Mouse (Mus musculus): ENCODE results near the gene Arl16. TPM values are rescaled to one million over a fixed set of nuclear protein-coding genes. Genes with fewer than 3 reads are reported as not detected.
A peak's percentile ranks its signal among the peaks of the same experiment; 100 is the strongest.

The Arl16 gene
- polyA plus RNA-seq, 1 experiment from 2014 or later, result 48.0 TPM

DNA sequence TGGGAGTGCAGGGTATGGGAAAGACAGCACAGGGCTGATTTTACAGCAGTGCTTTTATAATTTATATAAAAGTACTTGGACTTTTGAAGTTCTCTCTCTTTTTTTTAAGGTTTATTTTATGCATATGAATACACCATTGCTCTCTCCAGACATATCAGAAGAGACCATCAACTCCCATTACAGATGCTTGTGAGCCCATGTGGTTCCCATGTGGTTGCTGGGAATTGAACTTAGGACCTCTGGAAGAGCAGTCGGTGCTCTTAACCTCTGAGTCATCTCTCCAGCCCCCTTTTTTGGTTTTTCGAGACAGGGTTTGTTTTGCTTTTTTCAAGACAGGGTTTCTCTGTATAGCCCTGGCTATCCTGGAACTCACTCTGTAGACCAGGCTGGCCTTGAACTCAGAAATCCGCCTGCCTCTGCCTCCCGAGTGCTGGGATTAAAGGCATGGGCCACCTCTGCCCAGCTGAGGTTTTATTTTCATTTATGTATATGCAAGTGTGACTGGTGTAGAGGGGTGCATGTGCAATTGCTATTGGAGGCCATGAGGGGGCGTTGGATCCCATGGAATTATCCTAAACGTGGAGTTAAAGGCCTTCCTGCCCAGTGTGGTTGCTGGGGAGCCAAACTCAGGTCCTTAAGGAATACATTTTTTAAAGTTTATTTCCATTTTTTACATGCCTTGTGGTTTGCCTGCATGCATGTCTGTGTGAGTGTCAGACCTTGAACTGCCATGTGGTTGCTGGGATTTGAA lies 8.4 kb downstream of the Arl16 start:
- Histone ChIP-seq H3K9me3 (ENCODE audit: control insufficient read depth, low read length) (no peaks in the 10 kb centered on the region), H3K9ac (ENCODE audit: low read length) (peak overlapping the region; percentile 96), H3K4me1 (ENCODE audit: control insufficient read depth, insufficient read depth, low read length) (peaks cover 5% of the 10 kb centered on the region), H3K27ac (ENCODE audit: low read depth, low read length) (no peak overlapping the region), H3K36me3 (ENCODE audit: control insufficient read depth, insufficient read depth, low read length) (peaks cover 12% of the 10 kb centered on the region), H3K4me2 (peak overlapping the region; percentile 89), H3K27me3 (ENCODE audit: control insufficient read depth, insufficient read depth, low read length) (no peaks in the 10 kb centered on the region), H3K4me3 (ENCODE audit: low read depth, low read length) (peak overlapping the region; percentile 82)
- 71% methylated on average over 6 of the region's 6 CpGs for WGBS
- DNase-seq (ENCODE audit: low spot score, missing footprints) (no peak), ATAC-seq (ENCODE audit: low FRiP score) (no peak)

GRCm38 (mm10) chr11:120457772-120458751 lies 9.3 kb downstream of the Arl16 start, which contains the start of the genes Oxld1 and Ccdc137:
Gene Oxld1, minus strand, starts transcription at chr11:120458068.
Gene Ccdc137, plus strand, starts transcription at chr11:120458115.
- H3K27ac ChIP-seq (ENCODE audit: low read depth, low read length), result peak within 1 kb of the TSS; percentile 47; the same call in 1 of the 2 replicates
- H3K9me3 ChIP-seq (ENCODE audit: control insufficient read depth, low read length), result no peaks in the 10 kb centered on the region
- H3K9ac ChIP-seq (ENCODE audit: low read length), result peak within 1 kb of the TSS; percentile 96
- peak within 1 kb of the TSS; percentile 82 for H3K4me3 ChIP-seq (ENCODE audit: low read depth, low read length)
- peaks cover 12% of the 10 kb centered on the region for H3K36me3 ChIP-seq (ENCODE audit: control insufficient read depth, insufficient read depth, low read length)
- peaks cover 5% of the 10 kb centered on the region for H3K4me1 ChIP-seq (ENCODE audit: control insufficient read depth, insufficient read depth, low read length)
- H3K27me3 ChIP-seq (ENCODE audit: control insufficient read depth, insufficient read depth, low read length), result no peaks in the 10 kb centered on the region
- peak within 1 kb of the TSS; percentile 89 for H3K4me2 ChIP-seq
- peak; percentile 92 for ATAC-seq (ENCODE audit: low FRiP score)
- 5% methylated on average over 62 of the region's 62 CpGs for WGBS
- peak; percentile 96 for DNase-seq (ENCODE audit: low spot score, missing footprints)

- DNase-seq (ENCODE audit: low spot score, missing footprints) (no peak), ATAC-seq (ENCODE audit: low FRiP score) (no peak; the same call in 1 of the 2 replicates)
- 41% methylated on average over 14 of the region's 14 CpGs for WGBS
- Histone ChIP-seq H3K4me3 (ENCODE audit: low read depth, low read length) (peak overlapping the region; percentile 82), H3K27me3 (ENCODE audit: control insufficient read depth, insufficient read depth, low read length) (no peaks in the 10 kb centered on the region), H3K4me2 (peak overlapping the region; percentile 89), H3K27ac (ENCODE audit: low read depth, low read length) (peak overlapping the region; percentile 47; the same call in 1 of the 2 replicates), H3K4me1 (ENCODE audit: control insufficient read depth, insufficient read depth, low read length) (peaks cover 5% of the 10 kb centered on the region), H3K9ac (ENCODE audit: low read length) (peak overlapping the region; percentile 96), H3K36me3 (ENCODE audit: control insufficient read depth, insufficient read depth, low read length) (peaks cover 11% of the 10 kb centered on the region), H3K9me3 (ENCODE audit: control insufficient read depth, low read length) (no peaks in the 10 kb centered on the region)
These were observed 10.0 kb downstream of the Arl16 start for GRCm38 (mm10) chr11:120457370-120457769.

- H3K4me1 ChIP-seq (ENCODE audit: control insufficient read depth, insufficient read depth, low read length), result peaks cover 5% of the 10 kb centered on the region
- no peak overlapping the region for H3K27ac ChIP-seq (ENCODE audit: low read depth, low read length)
- DNase-seq (ENCODE audit: low spot score, missing footprints) (no peak), ATAC-seq (ENCODE audit: low FRiP score) (no peak)
- no peak overlapping the region for H3K4me3 ChIP-seq (ENCODE audit: low read depth, low read length)
- no peak overlapping the region for H3K4me2 ChIP-seq
- no peak overlapping the region for H3K9ac ChIP-seq (ENCODE audit: low read length)
- H3K36me3 ChIP-seq (ENCODE audit: control insufficient read depth, insufficient read depth, low read length), result 0 out of 2 replicates have a peak, but pooled peaks cover 4% of the 10 kb centered on the region
- WGBS, result 94% methylated on average over 7 of the region's 7 CpGs
- H3K27me3 ChIP-seq (ENCODE audit: control insufficient read depth, insufficient read depth, low read length), result no peaks in the 10 kb centered on the region
- no peaks in the 10 kb centered on the region for H3K9me3 ChIP-seq (ENCODE audit: control insufficient read depth, low read length)
These were observed 12.0 kb downstream of the Arl16 start for GRCm38 (mm10) chr11:120455413-120455812.

DNA sequence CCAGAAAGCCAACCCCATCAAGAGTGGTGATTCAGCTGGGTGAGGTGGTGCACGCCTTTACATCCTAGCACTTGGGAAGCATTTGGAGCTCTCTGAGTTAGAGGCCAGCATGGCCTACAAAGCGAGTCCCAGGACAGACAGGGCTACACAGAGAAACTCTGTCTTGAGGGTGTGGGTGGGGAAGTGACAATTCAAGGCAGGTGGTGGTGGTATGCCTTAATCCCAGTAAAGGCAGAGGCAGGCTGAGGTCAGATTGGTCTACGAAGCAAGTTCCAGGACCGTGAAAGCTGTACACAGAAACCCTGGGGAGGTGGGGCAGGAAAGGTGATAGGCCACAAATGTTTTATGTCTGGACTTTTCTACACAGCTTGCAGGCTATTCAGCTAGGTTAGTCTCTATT lies 12.4 kb downstream of the Arl16 start:
- ATAC-seq (ENCODE audit: low FRiP score) (no peak), DNase-seq (ENCODE audit: low spot score, missing footprints) (no peak)
- H3K9me3 ChIP-seq (ENCODE audit: control insufficient read depth, low read length), result no peaks in the 10 kb centered on the region
- peaks cover 5% of the 10 kb centered on the region for H3K4me1 ChIP-seq (ENCODE audit: control insufficient read depth, insufficient read depth, low read length)
- H3K27ac ChIP-seq (ENCODE audit: low read depth, low read length), result no peak overlapping the region
- no peaks in the 10 kb centered on the region for H3K27me3 ChIP-seq (ENCODE audit: control insufficient read depth, insufficient read depth, low read length)
- no peak overlapping the region for H3K4me2 ChIP-seq
- no peak overlapping the region for H3K9ac ChIP-seq (ENCODE audit: low read length)
- 0 out of 2 replicates have a peak, but pooled peaks cover 4% of the 10 kb centered on the region for H3K36me3 ChIP-seq (ENCODE audit: control insufficient read depth, insufficient read depth, low read length)
- no peak overlapping the region for H3K4me3 ChIP-seq (ENCODE audit: low read depth, low read length)
- WGBS, result 89% methylated on average over 4 of the region's 4 CpGs

DNA sequence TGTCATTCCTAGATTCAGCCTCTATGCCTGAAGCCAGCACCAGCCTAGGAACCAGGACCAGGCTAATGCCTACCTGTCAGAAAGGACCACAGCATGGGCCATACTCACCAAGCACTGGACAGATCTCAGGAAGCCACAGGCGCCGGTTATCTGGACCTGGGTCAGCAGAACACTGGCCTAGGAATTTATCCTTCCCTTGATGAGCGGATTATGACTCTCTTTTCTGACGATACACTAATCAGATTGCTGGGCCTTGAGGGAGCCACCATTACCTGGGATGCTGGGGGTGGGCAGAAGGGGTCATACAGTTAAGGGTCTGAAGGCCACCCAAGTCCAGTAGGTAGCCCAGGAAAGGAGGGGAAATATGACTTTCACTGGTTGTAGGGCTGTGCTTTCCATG lies 14.1 kb downstream of the Arl16 start, which contains the start of gene Pde6g:
TSS of gene Pde6g (minus strand) at position 195 of the 400 bp plus-strand sequence.
- 88% methylated on average over 4 of the region's 4 CpGs for WGBS
- Histone ChIP-seq H3K9ac (ENCODE audit: low read length) (no peak within 1 kb of the TSS; the same call in 1 of the 2 replicates), H3K27ac (ENCODE audit: low read depth, low read length) (no peak within 1 kb of the TSS), H3K36me3 (ENCODE audit: control insufficient read depth, insufficient read depth, low read length) (no peaks in the 10 kb centered on the region), H3K4me2 (no peak within 1 kb of the TSS), H3K27me3 (ENCODE audit: control insufficient read depth, insufficient read depth, low read length) (no peaks in the 10 kb centered on the region), H3K4me3 (ENCODE audit: low read depth, low read length) (no peak within 1 kb of the TSS), H3K9me3 (ENCODE audit: control insufficient read depth, low read length) (no peaks in the 10 kb centered on the region), H3K4me1 (ENCODE audit: control insufficient read depth, insufficient read depth, low read length) (no peaks in the 10 kb centered on the region)
- no peak for ATAC-seq (ENCODE audit: low FRiP score)
- no peak for DNase-seq (ENCODE audit: low spot score, missing footprints)

DNA sequence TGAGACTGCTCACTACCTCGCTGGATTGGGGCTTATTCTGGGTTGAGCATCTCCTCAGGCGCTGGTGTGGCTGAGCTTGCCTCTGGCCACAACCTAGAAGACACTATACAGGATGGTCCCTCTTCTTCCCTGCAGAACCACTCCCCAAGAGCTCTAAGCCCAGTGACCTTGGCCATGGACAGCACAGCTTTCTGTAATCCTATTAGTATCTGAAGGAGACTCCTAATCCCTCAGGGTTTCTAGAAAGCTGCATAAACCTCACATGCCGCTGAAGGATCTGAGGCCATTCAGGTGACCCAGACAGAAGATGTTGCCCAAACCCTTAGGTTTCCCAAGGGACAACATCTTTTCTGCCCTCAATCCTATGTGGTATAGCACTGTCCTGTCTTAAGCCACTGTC lies 15.2 kb downstream of the Arl16 start:
- Histone ChIP-seq H3K4me2 (no peak overlapping the region), H3K27me3 (ENCODE audit: control insufficient read depth, insufficient read depth, low read length) (no peaks in the 10 kb centered on the region), H3K9ac (ENCODE audit: low read length) (no peak overlapping the region; the same call in 1 of the 2 replicates), H3K9me3 (ENCODE audit: control insufficient read depth, low read length) (no peaks in the 10 kb centered on the region), H3K4me3 (ENCODE audit: low read depth, low read length) (no peak overlapping the region), H3K4me1 (ENCODE audit: control insufficient read depth, insufficient read depth, low read length) (no peaks in the 10 kb centered on the region), H3K27ac (ENCODE audit: low read depth, low read length) (no peak overlapping the region), H3K36me3 (ENCODE audit: control insufficient read depth, insufficient read depth, low read length) (no peaks in the 10 kb centered on the region)
- DNase-seq (ENCODE audit: low spot score, missing footprints), result no peak
- 61% methylated on average over 3 of the region's 3 CpGs for WGBS
- no peak for ATAC-seq (ENCODE audit: low FRiP score)

DNA sequence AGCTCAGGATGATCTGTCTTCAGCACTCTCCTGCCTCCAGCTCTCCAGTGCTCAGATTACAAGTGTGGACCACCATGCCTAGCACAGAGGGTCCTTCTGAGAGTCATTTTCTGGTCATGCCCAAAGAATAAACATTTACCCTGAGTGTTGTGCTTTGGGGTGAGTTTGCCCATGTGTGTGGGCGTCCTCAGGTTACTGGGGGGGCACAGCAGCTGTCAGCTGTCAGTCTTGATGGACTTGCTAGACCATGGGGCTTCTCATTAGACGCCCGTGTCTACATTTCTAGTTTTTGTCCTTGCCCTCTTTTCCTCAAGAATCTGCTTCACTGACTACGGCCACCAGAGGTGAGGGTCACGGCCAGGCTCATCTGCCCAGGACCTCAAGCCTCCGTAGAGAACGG lies 20.2 kb downstream of the Arl16 start:
- Histone ChIP-seq H3K27ac (ENCODE audit: low read depth, low read length) (no peak overlapping the region), H3K27me3 (ENCODE audit: control insufficient read depth, insufficient read depth, low read length) (no peaks in the 10 kb centered on the region), H3K9ac (ENCODE audit: low read length) (no peak overlapping the region), H3K4me2 (no peak overlapping the region), H3K9me3 (ENCODE audit: control insufficient read depth, low read length) (no peaks in the 10 kb centered on the region), H3K4me3 (ENCODE audit: low read depth, low read length) (no peak overlapping the region), H3K36me3 (ENCODE audit: control insufficient read depth, insufficient read depth, low read length) (no peaks in the 10 kb centered on the region), H3K4me1 (ENCODE audit: control insufficient read depth, insufficient read depth, low read length) (no peaks in the 10 kb centered on the region)
- ATAC-seq (ENCODE audit: low FRiP score) (no peak), DNase-seq (ENCODE audit: low spot score, missing footprints) (no peak)
- 82% methylated on average over 7 of the region's 7 CpGs for WGBS
